Mouse (Mus musculus): ENCODE measurements around the gene Grifin. TPM values are rescaled to one million over a fixed set of nuclear protein-coding genes. Genes with fewer than 3 reads are reported as not detected.
A peak's percentile ranks its signal among the peaks of the same experiment; 100 is the strongest.

Grifin gene
- polyA plus RNA-seq, 1 experiment from 2014 or later, result 0.43 TPM

DNA sequence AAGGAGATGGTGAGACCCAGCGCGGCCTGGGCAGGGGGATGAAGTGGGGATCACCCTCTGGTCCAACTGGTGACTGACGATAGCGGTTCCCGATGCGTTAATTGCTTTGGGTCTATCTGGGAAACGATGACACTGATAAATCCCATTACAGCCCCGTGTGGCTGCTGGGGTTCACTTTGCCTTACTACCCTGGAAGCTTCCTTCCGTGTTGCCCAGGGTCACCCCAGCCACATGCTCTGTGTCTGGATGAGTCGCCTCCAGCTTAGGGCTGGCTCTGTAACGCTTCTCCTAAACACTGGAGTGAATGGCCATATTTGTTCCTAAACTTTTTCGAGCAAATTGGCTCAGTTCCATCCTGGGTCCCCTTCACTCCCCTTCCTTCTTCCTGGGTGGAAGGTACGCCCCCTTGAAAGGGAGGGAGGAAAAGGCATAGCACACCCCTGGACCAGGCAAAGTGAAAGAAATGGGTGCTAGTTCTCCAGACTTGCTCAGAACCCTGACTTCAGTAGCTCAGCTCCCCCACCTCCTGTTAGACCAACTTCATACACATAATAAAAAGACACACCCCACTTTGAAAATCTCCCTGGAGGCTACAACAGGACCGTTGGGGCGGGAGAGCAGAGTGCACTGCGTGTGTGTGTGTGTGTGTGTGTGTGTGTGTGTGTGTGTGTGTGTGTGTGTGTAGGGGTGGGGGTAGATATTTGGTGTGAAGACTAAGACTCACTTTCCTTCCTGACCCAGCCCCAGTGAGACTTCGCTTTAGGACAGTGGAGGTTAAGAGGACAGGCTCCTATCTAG, 43.2 kb upstream of the Grifin start:
- Histone ChIP-seq H3K9me3 (replicated peaks; ENCODE audit: control insufficient read depth, low read length, poor library complexity, severe bottlenecking) (no peaks in the 10 kb centered on the region), H3K4me2 (ENCODE audit: low read length) (peak overlapping the region; percentile 90), H3K27me3 (ENCODE audit: control insufficient read depth, insufficient read depth, low read depth, low read length) (peaks cover 8% of the 10 kb centered on the region), H3K36me3 (ENCODE audit: control insufficient read depth, insufficient read depth, low read length) (no peaks in the 10 kb centered on the region), H3K4me3 (ENCODE audit: low read depth, low read length) (peak overlapping the region; percentile 56), H3K4me1 (ENCODE audit: control insufficient read depth, insufficient read depth, low read length) (peaks cover 35% of the 10 kb centered on the region), H3K9ac (ENCODE audit: low read depth, low read length) (peak overlapping the region; percentile 68), H3K27ac (ENCODE audit: low read length) (peak overlapping the region; percentile 83)
- under 1% methylated on average over 17 of the region's 17 CpGs for WGBS
- no peak for ATAC-seq

DNA sequence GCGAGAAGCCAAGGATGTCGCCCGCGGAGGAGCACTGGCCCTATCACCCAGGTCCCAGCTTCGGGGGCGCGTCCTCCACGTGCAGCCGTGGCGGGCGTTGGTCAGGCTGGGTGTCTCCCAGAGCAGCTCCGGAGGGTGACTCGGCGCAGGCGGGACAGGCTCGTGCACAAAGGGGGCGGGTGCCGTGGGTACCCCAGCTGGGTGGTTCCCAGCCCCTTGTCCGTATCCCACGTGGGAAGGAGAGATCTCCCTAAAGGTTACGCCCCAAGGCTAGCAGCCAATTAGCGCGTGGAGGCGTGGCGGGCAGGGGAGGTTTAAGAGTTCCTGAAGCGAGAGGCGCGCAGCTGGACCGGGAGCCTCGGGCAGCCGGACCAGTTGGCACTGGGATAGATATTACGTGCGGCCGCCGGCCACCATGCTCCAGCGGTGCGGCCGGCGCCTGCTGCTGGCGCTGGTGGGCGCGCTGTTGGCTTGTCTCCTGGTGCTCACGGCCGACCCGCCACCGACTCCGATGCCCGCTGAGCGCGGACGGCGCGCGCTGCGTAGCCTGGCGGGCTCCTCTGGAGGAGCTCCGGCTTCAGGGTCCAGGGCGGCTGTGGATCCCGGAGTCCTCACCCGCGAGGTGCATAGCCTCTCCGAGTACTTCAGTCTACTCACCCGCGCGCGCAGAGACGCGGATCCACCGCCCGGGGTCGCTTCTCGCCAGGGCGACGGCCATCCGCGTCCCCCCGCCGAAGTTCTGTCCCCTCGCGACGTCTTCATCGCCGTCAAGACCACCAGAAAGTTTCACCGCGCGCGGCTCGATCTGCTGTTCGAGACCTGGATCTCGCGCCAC, 42.3 kb upstream of the Grifin start, which contains the start of gene Lfng:
Gene Lfng (plus strand): TSS at position 320 of the 835 bp plus-strand sequence.
- H3K4me2 ChIP-seq (ENCODE audit: low read length), result peak within 1 kb of the TSS; percentile 90
- peak within 1 kb of the TSS; percentile 68 for H3K9ac ChIP-seq (ENCODE audit: low read depth, low read length)
- H3K27me3 ChIP-seq (ENCODE audit: control insufficient read depth, insufficient read depth, low read depth, low read length), result peaks cover 8% of the 10 kb centered on the region
- under 1% methylated on average over 84 of the region's 91 CpGs for WGBS
- H3K9me3 ChIP-seq (replicated peaks; ENCODE audit: control insufficient read depth, low read length, poor library complexity, severe bottlenecking), result no peaks in the 10 kb centered on the region
- peak within 1 kb of the TSS; percentile 56 for H3K4me3 ChIP-seq (ENCODE audit: low read depth, low read length)
- H3K27ac ChIP-seq (ENCODE audit: low read length), result peak within 1 kb of the TSS; percentile 83
- peak; percentile 25; the same call in 1 of the 2 replicates for ATAC-seq
- H3K36me3 ChIP-seq (ENCODE audit: control insufficient read depth, insufficient read depth, low read length), result no peaks in the 10 kb centered on the region
- peaks cover 35% of the 10 kb centered on the region for H3K4me1 ChIP-seq (ENCODE audit: control insufficient read depth, insufficient read depth, low read length)

DNA sequence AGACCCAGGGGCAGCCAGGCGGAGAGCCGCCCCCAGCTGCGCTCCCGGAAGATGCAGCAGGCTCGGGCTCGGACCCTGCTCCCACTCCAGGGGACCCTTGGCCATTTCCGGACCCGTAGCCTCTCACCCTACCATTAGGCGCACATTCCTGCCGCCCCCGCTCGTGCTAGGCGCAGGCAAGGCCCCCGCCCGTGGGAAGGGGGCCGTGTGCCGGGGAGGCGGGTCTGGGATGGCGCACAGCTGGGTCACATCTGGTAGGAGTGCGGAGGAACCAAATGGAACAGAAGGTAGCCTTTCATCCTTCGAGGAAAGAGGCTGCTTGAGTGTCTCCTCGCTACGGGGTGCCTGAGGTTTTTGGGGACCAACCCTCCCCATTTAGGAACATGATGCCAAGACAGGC, 41.5 kb upstream of the Grifin start:
- Histone ChIP-seq H3K4me1 (ENCODE audit: control insufficient read depth, insufficient read depth, low read length) (peaks cover 32% of the 10 kb centered on the region), H3K9me3 (replicated peaks; ENCODE audit: control insufficient read depth, low read length, poor library complexity, severe bottlenecking) (no peaks in the 10 kb centered on the region), H3K4me2 (ENCODE audit: low read length) (peak overlapping the region; percentile 90), H3K36me3 (ENCODE audit: control insufficient read depth, insufficient read depth, low read length) (no peaks in the 10 kb centered on the region), H3K27ac (ENCODE audit: low read length) (no peak overlapping the region), H3K4me3 (ENCODE audit: low read depth, low read length) (peak overlapping the region; percentile 56), H3K9ac (ENCODE audit: low read depth, low read length) (peak overlapping the region; percentile 46; the same call in 1 of the 2 replicates), H3K27me3 (ENCODE audit: control insufficient read depth, insufficient read depth, low read depth, low read length) (peaks cover 8% of the 10 kb centered on the region)
- ATAC-seq, result no peak
- WGBS, result 0% methylated on average over 23 of the region's 23 CpGs

DNA sequence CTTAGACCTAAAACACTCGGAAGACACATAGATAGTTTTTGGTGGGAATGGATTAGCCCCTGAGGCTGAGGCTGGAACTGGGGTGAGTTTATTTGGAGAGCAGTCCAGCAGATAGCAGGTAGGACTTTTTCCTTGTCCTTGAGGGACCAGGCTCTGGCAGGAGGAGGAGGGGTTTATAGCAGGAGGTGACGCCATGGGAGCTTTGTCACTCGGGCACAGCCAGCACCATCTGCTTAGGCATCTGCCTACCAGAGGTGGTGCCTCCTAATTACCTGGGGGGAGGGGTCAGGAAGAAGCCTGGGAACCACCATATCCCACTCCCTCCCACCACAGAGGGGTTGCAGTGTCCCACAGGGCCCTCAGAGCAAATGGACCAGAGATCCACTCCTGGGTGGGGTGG, 40.4 kb upstream of the Grifin start:
- WGBS, result 21% methylated on average over 3 of the region's 3 CpGs
- H3K27me3 ChIP-seq (ENCODE audit: control insufficient read depth, insufficient read depth, low read depth, low read length), result peaks cover 8% of the 10 kb centered on the region
- no peaks in the 10 kb centered on the region for H3K9me3 ChIP-seq (replicated peaks; ENCODE audit: control insufficient read depth, low read length, poor library complexity, severe bottlenecking)
- H3K4me3 ChIP-seq (ENCODE audit: low read depth, low read length), result no peak overlapping the region
- ATAC-seq, result no peak
- no peak overlapping the region for H3K27ac ChIP-seq (ENCODE audit: low read length)
- no peak overlapping the region for H3K9ac ChIP-seq (ENCODE audit: low read depth, low read length)
- peaks cover 21% of the 10 kb centered on the region for H3K4me1 ChIP-seq (ENCODE audit: control insufficient read depth, insufficient read depth, low read length)
- H3K4me2 ChIP-seq (ENCODE audit: low read length), result no peak overlapping the region
- H3K36me3 ChIP-seq (ENCODE audit: control insufficient read depth, insufficient read depth, low read length), result no peaks in the 10 kb centered on the region

DNA sequence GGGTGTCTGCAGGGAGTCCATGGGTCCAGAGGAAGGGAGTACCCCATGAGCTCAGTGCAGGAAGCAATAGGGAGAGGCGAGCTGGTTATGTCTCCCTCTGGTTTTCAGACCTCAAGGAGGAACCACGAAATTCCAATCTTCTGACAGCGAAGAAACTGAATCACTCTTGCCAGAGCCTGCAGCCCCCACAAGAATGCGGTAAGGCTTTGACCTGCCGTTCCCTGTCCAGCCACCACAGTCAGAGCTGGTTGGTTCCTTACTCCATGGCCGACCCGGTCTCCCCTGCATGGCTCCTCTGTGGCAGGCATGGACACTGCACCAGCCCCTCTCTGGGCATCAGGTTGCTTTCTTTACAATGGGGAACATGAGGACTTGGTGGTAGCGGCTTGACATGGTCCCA, 39.5 kb upstream of the Grifin start:
- WGBS, result 93% methylated on average over 8 of the region's 8 CpGs
- peaks cover 20% of the 10 kb centered on the region for H3K4me1 ChIP-seq (ENCODE audit: control insufficient read depth, insufficient read depth, low read length)
- no peak overlapping the region for H3K4me2 ChIP-seq (ENCODE audit: low read length)
- no peaks in the 10 kb centered on the region for H3K36me3 ChIP-seq (ENCODE audit: control insufficient read depth, insufficient read depth, low read length)
- H3K4me3 ChIP-seq (ENCODE audit: low read depth, low read length), result no peak overlapping the region
- H3K27me3 ChIP-seq (ENCODE audit: control insufficient read depth, insufficient read depth, low read depth, low read length), result peaks cover 8% of the 10 kb centered on the region
- no peak overlapping the region for H3K27ac ChIP-seq (ENCODE audit: low read length)
- no peaks in the 10 kb centered on the region for H3K9me3 ChIP-seq (replicated peaks; ENCODE audit: control insufficient read depth, low read length, poor library complexity, severe bottlenecking)
- H3K9ac ChIP-seq (ENCODE audit: low read depth, low read length), result no peak overlapping the region
- ATAC-seq, result no peak

DNA sequence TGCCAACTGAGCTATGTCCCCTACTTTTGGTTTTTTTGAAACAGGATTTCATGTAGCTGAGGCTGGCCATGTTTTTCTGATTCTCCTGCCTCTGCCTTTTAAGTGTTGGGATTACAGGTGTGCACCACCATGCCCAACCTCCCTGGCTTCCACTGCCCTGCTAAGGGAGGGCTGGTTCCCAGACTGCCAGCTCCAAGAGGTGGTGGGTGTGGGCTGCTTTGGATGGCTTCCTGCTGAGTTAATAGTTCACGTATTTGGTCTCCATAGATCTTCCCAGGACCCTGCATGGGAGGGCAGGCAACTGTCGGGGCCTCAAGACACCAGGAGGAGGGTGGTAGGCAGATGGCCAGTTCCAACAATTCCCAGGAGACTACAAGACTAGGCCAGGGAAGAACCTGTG, 37.7 kb upstream of the Grifin start:
- WGBS, result 53% methylated on average over 2 of the region's 2 CpGs
- Histone ChIP-seq H3K4me1 (ENCODE audit: control insufficient read depth, insufficient read depth, low read length) (peaks cover 13% of the 10 kb centered on the region), H3K9ac (ENCODE audit: low read depth, low read length) (no peak overlapping the region), H3K27me3 (ENCODE audit: control insufficient read depth, insufficient read depth, low read depth, low read length) (peaks cover 5% of the 10 kb centered on the region), H3K27ac (ENCODE audit: low read length) (no peak overlapping the region), H3K4me2 (ENCODE audit: low read length) (no peak overlapping the region), H3K9me3 (replicated peaks; ENCODE audit: control insufficient read depth, low read length, poor library complexity, severe bottlenecking) (no peaks in the 10 kb centered on the region), H3K4me3 (ENCODE audit: low read depth, low read length) (no peak overlapping the region), H3K36me3 (ENCODE audit: control insufficient read depth, insufficient read depth, low read length) (no peaks in the 10 kb centered on the region)
- no peak for ATAC-seq

DNA sequence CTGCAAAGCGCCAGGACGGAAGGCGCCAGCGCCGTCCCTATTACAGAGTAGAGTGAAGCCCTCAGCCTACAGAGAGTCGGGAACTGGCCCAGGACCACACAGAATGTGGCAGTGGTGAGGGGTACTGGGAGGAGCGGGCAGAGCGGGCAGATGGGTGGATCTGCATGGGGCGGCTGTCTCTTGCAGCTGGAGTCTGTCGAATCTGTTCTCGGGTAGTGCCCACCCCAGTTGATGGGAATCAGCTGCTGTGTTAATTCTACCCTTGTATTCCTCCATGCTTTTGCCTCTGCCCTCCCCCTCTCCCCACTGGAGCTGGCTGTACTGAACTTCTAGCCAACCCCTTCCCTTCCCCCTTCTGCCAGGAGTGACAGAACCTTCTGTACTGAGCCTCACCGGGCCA, 36.8 kb upstream of the Grifin start:
- 59% methylated on average over 12 of the region's 12 CpGs for WGBS
- no peaks in the 10 kb centered on the region for H3K36me3 ChIP-seq (ENCODE audit: control insufficient read depth, insufficient read depth, low read length)
- no peak overlapping the region for H3K27ac ChIP-seq (ENCODE audit: low read length)
- H3K9me3 ChIP-seq (replicated peaks; ENCODE audit: control insufficient read depth, low read length, poor library complexity, severe bottlenecking), result no peaks in the 10 kb centered on the region
- peaks cover 6% of the 10 kb centered on the region for H3K4me1 ChIP-seq (ENCODE audit: control insufficient read depth, insufficient read depth, low read length)
- peaks cover 3% of the 10 kb centered on the region; the same call in 1 of the 2 replicates for H3K27me3 ChIP-seq (ENCODE audit: control insufficient read depth, insufficient read depth, low read depth, low read length)
- H3K9ac ChIP-seq (ENCODE audit: low read depth, low read length), result no peak overlapping the region
- ATAC-seq, result 0 out of 2 replicates have a peak, but pooled peaks have one; percentile 9
- H3K4me3 ChIP-seq (ENCODE audit: low read depth, low read length), result no peak overlapping the region
- no peak overlapping the region for H3K4me2 ChIP-seq (ENCODE audit: low read length)

DNA sequence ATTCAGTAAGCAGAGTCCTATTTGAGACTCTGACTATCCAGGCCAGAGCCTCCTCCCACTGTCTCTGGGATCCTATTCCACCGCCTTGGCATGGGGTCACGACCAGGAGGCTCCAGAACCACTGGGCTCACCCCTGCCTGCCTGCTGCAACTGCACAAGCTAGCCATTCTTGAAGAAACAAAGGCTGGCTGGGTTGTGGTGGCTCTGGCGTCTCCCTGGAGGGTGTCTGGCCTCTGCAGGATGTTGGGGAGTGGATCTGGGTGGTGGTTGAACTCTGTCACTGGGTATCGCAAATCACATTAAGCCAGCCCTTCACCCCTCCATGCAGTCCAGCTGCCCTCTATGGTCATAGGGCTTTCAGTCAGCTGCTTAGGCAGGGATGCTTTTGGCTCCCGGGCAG, 35.1 kb upstream of the Grifin start:
- H3K4me3 ChIP-seq (ENCODE audit: low read depth, low read length), result no peak overlapping the region
- no peaks in the 10 kb centered on the region for H3K27me3 ChIP-seq (ENCODE audit: control insufficient read depth, insufficient read depth, low read depth, low read length)
- no peaks in the 10 kb centered on the region for H3K36me3 ChIP-seq (ENCODE audit: control insufficient read depth, insufficient read depth, low read length)
- H3K4me2 ChIP-seq (ENCODE audit: low read length), result no peak overlapping the region
- no peak for ATAC-seq
- H3K9me3 ChIP-seq (replicated peaks; ENCODE audit: control insufficient read depth, low read length, poor library complexity, severe bottlenecking), result no peaks in the 10 kb centered on the region
- no peak overlapping the region for H3K9ac ChIP-seq (ENCODE audit: low read depth, low read length)
- no peaks in the 10 kb centered on the region for H3K4me1 ChIP-seq (ENCODE audit: control insufficient read depth, insufficient read depth, low read length)
- no peak overlapping the region for H3K27ac ChIP-seq (ENCODE audit: low read length)
- 78% methylated on average over 5 of the region's 5 CpGs for WGBS

DNA sequence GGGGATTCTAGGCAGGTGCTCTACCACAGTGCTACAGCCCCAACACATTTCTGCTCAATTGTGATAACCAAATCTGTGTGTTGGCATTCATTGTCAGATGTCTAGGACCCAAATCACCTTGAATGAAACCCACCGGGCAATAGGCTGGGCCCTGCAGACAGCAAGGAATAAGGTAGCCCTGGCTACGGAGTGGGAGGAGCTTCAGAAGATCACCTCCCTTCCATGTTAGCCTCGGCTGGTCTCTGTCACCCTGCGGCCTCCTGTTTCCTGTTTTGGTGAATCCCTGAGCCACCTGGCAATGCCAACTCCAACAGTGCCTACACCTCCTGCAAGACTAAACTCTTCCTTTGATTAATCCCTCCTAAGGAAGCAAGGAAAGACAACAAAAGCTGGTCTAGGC, 32.9 kb upstream of the Grifin start:
- no peaks in the 10 kb centered on the region for H3K4me1 ChIP-seq (ENCODE audit: control insufficient read depth, insufficient read depth, low read length)
- no peak overlapping the region for H3K27ac ChIP-seq (ENCODE audit: low read length)
- H3K27me3 ChIP-seq (ENCODE audit: control insufficient read depth, insufficient read depth, low read depth, low read length), result no peaks in the 10 kb centered on the region
- ATAC-seq, result no peak
- no peak overlapping the region for H3K4me3 ChIP-seq (ENCODE audit: low read depth, low read length)
- no peak overlapping the region for H3K4me2 ChIP-seq (ENCODE audit: low read length)
- H3K36me3 ChIP-seq (ENCODE audit: control insufficient read depth, insufficient read depth, low read length), result no peaks in the 10 kb centered on the region
- 88% methylated on average over 4 of the region's 4 CpGs for WGBS
- H3K9me3 ChIP-seq (replicated peaks; ENCODE audit: control insufficient read depth, low read length, poor library complexity, severe bottlenecking), result no peaks in the 10 kb centered on the region
- H3K9ac ChIP-seq (ENCODE audit: low read depth, low read length), result no peak overlapping the region
